Comparison of ENCODE assay signal across 7 mouse cellular contexts in genomic region chr8:105900180-105900940, GRCm38 (mm10). TPM values are rescaled to one million over a fixed set of nuclear protein-coding genes. Genes with fewer than 3 reads are reported as not detected.
DNase-seq lines count a peak whose midpoint lies in the region; ATAC-seq lines count a peak whose summit lies in the region.

Pskh1 (plus strand) TSS chr8:105900441.

- no peaks in the 10 kb centered on the region for H3K36me3 ChIP-seq in intestine, embryonic 16.5 days (ENCODE audit: control insufficient read depth, insufficient read depth, low read length)
- no peaks in the 10 kb centered on the region for H3K36me3 ChIP-seq in midbrain, embryonic 11.5 days (ENCODE audit: control insufficient read depth, insufficient read depth, low read length)

- peak within 1 kb of the TSS; percentile 89 for H3K27ac ChIP-seq in intestine, embryonic 16.5 days (ENCODE audit: low read length)
- peak within 1 kb of the TSS; percentile 76; the same call in 1 of the 2 replicates for H3K27ac ChIP-seq in midbrain, embryonic 11.5 days (ENCODE audit: low read depth, low read length)

- ATAC-seq in intestine, embryonic 16.5 days = peak; percentile 94
- peak; percentile 96 for ATAC-seq in midbrain, embryonic 11.5 days (ENCODE audit: low FRiP score)

- intact Hi-C loops in left cerebral cortex, postnatal 36 days (cut with DNase I) = no loop called here

- WGBS in intestine, embryonic 16.5 days = under 1% methylated on average over 68 of the region's 68 CpGs
- under 1% methylated on average over 53 of the region's 68 CpGs for WGBS in midbrain, embryonic 11.5 days

- no peaks in the 10 kb centered on the region for H3K9me3 ChIP-seq in intestine, embryonic 16.5 days (ENCODE audit: control insufficient read depth, low read length)
- no peaks in the 10 kb centered on the region for H3K9me3 ChIP-seq in midbrain, embryonic 11.5 days (ENCODE audit: control insufficient read depth, low read length)

- peak; percentile 84 for DNase-seq in adrenal gland, adult 8-10 months
- peak; percentile 97 for DNase-seq in embryo, embryonic 9.5 days (ENCODE audit: extremely low spot score)
- peak; percentile 88 to 91 for DNase-seq in gastrocnemius, postnatal 4 days (ENCODE audit: low spot score in 2 of 2)
- DNase-seq in left cerebral cortex, postnatal 36 days (ENCODE audit: low spot score in 2 of 2) = peak; percentile 93 to 94
- DNase-seq in midbrain, embryonic 11.5 days (ENCODE audit: low spot score, missing footprints) = peak; percentile 99
- peak; percentile 91 for DNase-seq in skeletal muscle tissue, adult 2 months (ENCODE audit: low read depth, low spot score)

- H3K4me2 ChIP-seq in intestine, embryonic 16.5 days (ENCODE audit: low read depth, low read length) = peak within 1 kb of the TSS; percentile 82
- peak within 1 kb of the TSS; percentile 84 for H3K4me2 ChIP-seq in midbrain, embryonic 11.5 days

- H3K4me3 ChIP-seq in intestine, embryonic 16.5 days (ENCODE audit: low read length) = peak within 1 kb of the TSS; percentile 96
- H3K4me3 ChIP-seq in midbrain, embryonic 11.5 days (ENCODE audit: low read depth, low read length) = peak within 1 kb of the TSS; percentile 90

- no peaks in the 10 kb centered on the region for H3K27me3 ChIP-seq in intestine, embryonic 16.5 days (replicated peaks; ENCODE audit: control insufficient read depth, insufficient read depth, low read length)
- no peaks in the 10 kb centered on the region for H3K27me3 ChIP-seq in midbrain, embryonic 11.5 days (ENCODE audit: control insufficient read depth, insufficient read depth, low read length)

- H3K9ac ChIP-seq in intestine, embryonic 16.5 days (ENCODE audit: low read depth, low read length) = peak within 1 kb of the TSS; percentile 99
- peak within 1 kb of the TSS; percentile 96 for H3K9ac ChIP-seq in midbrain, embryonic 11.5 days (ENCODE audit: low read length)

- peaks cover 9% of the 10 kb centered on the region for H3K4me1 ChIP-seq in intestine, embryonic 16.5 days (ENCODE audit: control insufficient read depth, insufficient read depth, low read length)
- H3K4me1 ChIP-seq in midbrain, embryonic 11.5 days (ENCODE audit: control insufficient read depth, insufficient read depth, low read length) = peaks cover 6% of the 10 kb centered on the region

RNA-seq across cellular contexts. Expression of gene Pskh1, which starts in this region (rescaled TPM):
- total RNA-seq in adrenal gland, adult 8-10 months (2022) = 10 to 100 TPM; 34.1 to 36.1 (median 34.9) TPM
- total RNA-seq in gastrocnemius, postnatal 4 days (2021) = 10 to 100 TPM; 24.7 to 25.0 TPM
- 25.6 and 26.6 TPM in 2 replicates for polyA plus RNA-seq in intestine, embryonic 16.5 days (2015; fragmentation: Nextera tagmentation; extraction: Ambion mirVana)
- 1 to 10 TPM; 8.6 to 9.7 TPM for total RNA-seq in left cerebral cortex, postnatal 36 days (2021)
- 11.2 and 13.6 TPM in 2 replicates for polyA plus RNA-seq in midbrain, embryonic 11.5 days (2014; fragmentation: Nextera tagmentation; extraction: Ambion mirVana)

Comparison
In these comparisons a context has a peak if more than half of its experiments do, and no peak if none do; other contexts are left out.
1. Peak in every context shown above with its lines: DNase-seq, ATAC-seq, H3K4me3 ChIP-seq and H3K27ac ChIP-seq.